Mouse (Mus musculus): ENCODE results near the gene Tns1.

DNA sequence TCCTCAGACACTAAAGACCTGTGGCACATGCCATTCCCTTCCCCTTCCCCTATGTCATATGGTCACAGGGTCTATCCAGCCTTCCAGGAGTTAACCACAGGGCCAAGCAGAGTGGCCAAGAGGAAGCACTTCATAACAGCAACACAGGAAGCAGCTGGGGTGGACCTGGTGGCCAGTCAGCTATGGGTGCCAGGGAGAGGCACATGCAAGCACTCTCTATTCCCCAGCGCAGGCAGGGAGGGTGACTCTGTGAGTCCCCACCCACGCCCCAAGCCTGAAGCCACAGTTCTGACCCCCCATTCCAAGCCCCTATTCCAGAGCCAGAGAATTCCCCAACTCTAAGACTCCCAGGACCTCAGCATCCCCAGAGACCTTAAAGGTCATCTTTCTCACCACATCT is 89.5 kb downstream of the Tns1 start:
- TF ChIP-seq POLR2A (IDR thresholded peaks at IDR 0.05; ENCODE audit: low read depth, low read length) (no peak), CTCF (conservative IDR thresholded peaks at IDR 0.05; ENCODE audit: insufficient read depth, insufficient read length, low read depth, low read length) (no peak)
